Mouse (Mus musculus) liver, embryonic 14.5 days (tissue): Measurements from ENCODE around the gene Ier2.

Experiments
- CTCF ChIP-seq: IDR thresholded peaks from 2 replicates; pipeline ENCODE4 v1.5.1; 2016; ENCODE audit warnings: antibody characterized with exemption, low read depth, control low read depth
- EP300 ChIP-seq: IDR thresholded peaks from 2 replicates; pipeline ENCODE4 v1.6.1; 2016; ENCODE audit warnings: antibody characterized with exemption, low read depth

DNA sequence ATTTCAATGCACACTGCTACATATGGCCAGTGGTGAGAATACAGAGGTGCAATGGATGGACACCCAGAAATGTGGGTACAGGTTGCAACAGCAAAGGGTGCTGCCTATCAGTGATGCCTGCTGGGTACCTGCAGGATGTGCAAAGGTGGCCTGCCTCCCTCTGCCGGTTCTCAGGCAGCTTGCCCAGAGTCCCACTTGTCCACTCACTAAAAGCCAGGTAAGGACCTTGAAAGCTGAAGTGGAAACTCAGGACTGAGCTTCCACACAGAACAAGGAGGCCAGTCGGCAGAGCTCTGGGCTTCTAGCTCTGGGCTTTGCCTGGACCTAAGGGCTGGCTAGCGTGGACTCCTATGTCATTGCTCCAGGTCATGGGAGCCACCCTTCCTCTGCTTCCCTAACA lies 48.7 kb upstream of the Ier2 start:
- TF ChIP-seq CTCF (no peak), EP300 (no peak)
